19 mouse cellular contexts compared by ENCODE assay signal in genomic region chr14:106154879-106155576, GRCm38 (mm10). TPM values are rescaled to one million over a fixed set of nuclear protein-coding genes. Genes with fewer than 3 reads are reported as not detected.
DNase-seq lines count a peak whose midpoint lies in the region; ATAC-seq lines count a peak whose summit lies in the region.
"Had no signal": no experiment of that assay in that cellular context is flagged by ENCODE, and none has a peak within 500 bp of the region (broad histone marks: within the 10 kb centered on the region; RNA-seq: fewer than 3 reads in every experiment).

No protein-coding gene starts in this region.

- H3K9me3 ChIP-seq in kidney, embryonic 14.5 days (ENCODE audit: control insufficient read depth, low read length) = no peaks in the 10 kb centered on the region
- no peaks in the 10 kb centered on the region for H3K9me3 ChIP-seq in lung, embryonic 16.5 days (ENCODE audit: control insufficient read depth, low read length)
- H3K9me3 ChIP-seq: midbrain, embryonic 13.5 days had no signal

- ATAC-seq in kidney, embryonic 14.5 days (ENCODE audit: low FRiP score, low TSS enrichment) = no peak
- ATAC-seq in lung, embryonic 16.5 days (ENCODE audit: low read depth) = no peak
- ATAC-seq in frontal cortex, adult (ENCODE audit: low TSS enrichment) = no peak
- ATAC-seq: midbrain, embryonic 13.5 days had no signal

- H3K79me2 ChIP-seq in macrophage (ENCODE audit: inconsistent target) = no peaks in the 10 kb centered on the region

- peak; percentile 4 for DNase-seq in kidney, adult 9 months
- DNase-seq in lung, postnatal 4 days = no peak
- no peak for DNase-seq in embryo, embryonic 9.5 days (ENCODE audit: extremely low spot score)
- DNase-seq: adrenal gland, postnatal 14 days; cerebellum, postnatal 10 days; thymus, postnatal 4 days had no signal

- no peak overlapping the region for H3K4me3 ChIP-seq in kidney, embryonic 14.5 days (ENCODE audit: low read length)
- H3K4me3 ChIP-seq in lung, embryonic 16.5 days (ENCODE audit: low read length) = no peak overlapping the region
- no peak overlapping the region for H3K4me3 ChIP-seq in macrophage (ENCODE audit: inconsistent target)
- H3K4me3 ChIP-seq: midbrain, embryonic 13.5 days had no signal

- H3K4me2 ChIP-seq in kidney, embryonic 14.5 days (replicated peaks; ENCODE audit: low read depth, low read length) = no peak overlapping the region
- no peak overlapping the region for H3K4me2 ChIP-seq in lung, embryonic 16.5 days (ENCODE audit: low read depth, low read length)
- H3K4me2 ChIP-seq: hindbrain, embryonic 14.5 days; midbrain, embryonic 13.5 days had no signal

- H3K27ac ChIP-seq in kidney, embryonic 14.5 days (ENCODE audit: low read depth, low read length) = no peak overlapping the region
- H3K27ac ChIP-seq in lung, embryonic 16.5 days (ENCODE audit: low read length) = peak overlapping the region; percentile 50; the same call in 1 of the 2 replicates
- H3K27ac ChIP-seq in macrophage = peak overlapping the region; percentile 57
- H3K27ac ChIP-seq: hindbrain, embryonic 14.5 days; liver, embryonic 14.5 days; midbrain, embryonic 13.5 days had no signal

- no peaks in the 10 kb centered on the region for H3K4me1 ChIP-seq in kidney, embryonic 14.5 days (ENCODE audit: control insufficient read depth, insufficient read depth, low read length)
- H3K4me1 ChIP-seq in lung, embryonic 16.5 days (replicated peaks; ENCODE audit: control insufficient read depth, insufficient read depth, low read length) = no peaks in the 10 kb centered on the region
- H3K4me1 ChIP-seq: midbrain, embryonic 13.5 days had no signal

- H3K27me3 ChIP-seq in kidney, embryonic 14.5 days (ENCODE audit: control insufficient read depth, insufficient read depth, low read length) = no peaks in the 10 kb centered on the region
- no peaks in the 10 kb centered on the region for H3K27me3 ChIP-seq in lung, embryonic 16.5 days (ENCODE audit: control insufficient read depth, insufficient read depth, low read depth, low read length)
- H3K27me3 ChIP-seq: midbrain, embryonic 13.5 days had no signal

- WGBS in kidney, embryonic 14.5 days = 67% methylated on average over 7 of the region's 7 CpGs
- WGBS in lung, embryonic 16.5 days = 55% methylated on average over 7 of the region's 7 CpGs
- WGBS in macrophage (ENCODE audit: missing documents) = 57% methylated on average over 7 of the region's 7 CpGs

- H3K36me3 ChIP-seq in kidney, embryonic 14.5 days (ENCODE audit: control insufficient read depth, insufficient read depth, low read length) = no peaks in the 10 kb centered on the region
- no peaks in the 10 kb centered on the region for H3K36me3 ChIP-seq in lung, embryonic 16.5 days (ENCODE audit: control insufficient read depth, insufficient read depth, low read length)
- no peaks in the 10 kb centered on the region for H3K36me3 ChIP-seq in macrophage (ENCODE audit: inconsistent target)
- H3K36me3 ChIP-seq: midbrain, embryonic 13.5 days had no signal

- no peak overlapping the region for H3K9ac ChIP-seq in kidney, embryonic 14.5 days (ENCODE audit: low read depth, low read length)
- no peak overlapping the region for H3K9ac ChIP-seq in lung, embryonic 16.5 days (ENCODE audit: low read length)
- H3K9ac ChIP-seq: hindbrain, embryonic 14.5 days; liver, embryonic 14.5 days; midbrain, embryonic 13.5 days had no signal

RNA-seq across cellular contexts. Expression of gene Trim52, which starts 49.0 kb away (rescaled TPM):
- polyA plus RNA-seq in kidney, embryonic 14.5 days (2014; fragmentation: Nextera tagmentation; extraction: Ambion mirVana) = not detected in 2 replicates
- not detected in 2 replicates for polyA plus RNA-seq in lung, embryonic 16.5 days (2015; fragmentation: Nextera tagmentation; extraction: Ambion mirVana)
- not detected for total RNA-seq in macrophage (2018; cell fraction: chromatin; rRNA removed)
- not detected for total RNA-seq in macrophage (2018; cell fraction: cytosol; rRNA removed)
- not detected for total RNA-seq in macrophage (2018; cell fraction: nucleus; rRNA removed)
- not detected in 3 replicates for polyA plus RNA-seq in macrophage (2018)
- total RNA-seq: adrenal gland, postnatal 14 days; layer of hippocampus, postnatal 14 days; left cerebral cortex, postnatal 36 days had no signal
- polyA plus RNA-seq: C2C12; embryonic facial prominence, embryonic 11.5 days; frontal cortex, adult 2 months; hindbrain, embryonic 14.5 days; liver, embryonic 14.5 days; midbrain, embryonic 13.5 days; stomach, embryonic 14.5 days had no signal
